Mouse (Mus musculus): Measurements from ENCODE around the gene Tbc1d22a. TPM values are rescaled to one million over a fixed set of nuclear protein-coding genes. Genes with fewer than 3 reads are reported as not detected.

Gene Tbc1d22a
- total RNA-seq, 2 experiments from 2014 or later, result 19.0 to 23.1 TPM

GRCm38 (mm10) chr15:86428496-86428895 is 214.2 kb downstream of the Tbc1d22a start:
- no peak for DNase-seq
- intact Hi-C loops (cut with DNase I), result no loop called here

GRCm38 (mm10) chr15:86429766-86430335 is 215.6 kb downstream of the Tbc1d22a start:
- intact Hi-C loops (cut with DNase I), result no loop called here
- DNase-seq, result no peak

GRCm38 (mm10) chr15:86431539-86432080 is 217.4 kb downstream of the Tbc1d22a start:
- intact Hi-C loops (cut with DNase I), result no loop called here

GRCm38 (mm10) chr15:86432791-86433190 is 218.5 kb downstream of the Tbc1d22a start:
- no peak for DNase-seq
- intact Hi-C loops (cut with DNase I), result no loop called here

More at GRCm38 (mm10) chr15:86431539-86432080, 217.4 kb downstream of the Tbc1d22a start:
- DNase-seq, result no peak

GRCm38 (mm10) chr15:86433378-86433777 is 219.1 kb downstream of the Tbc1d22a start:
- no peak for DNase-seq
- intact Hi-C loops (cut with DNase I), result no loop called here

GRCm38 (mm10) chr15:86434241-86434640 is 220.0 kb downstream of the Tbc1d22a start:
- intact Hi-C loops (cut with DNase I), result no loop called here
- no peak for DNase-seq

GRCm38 (mm10) chr15:86437346-86437745 is 223.1 kb downstream of the Tbc1d22a start:
- intact Hi-C loops (cut with DNase I), result no loop called here
- DNase-seq, result no peak

- intact Hi-C loops (cut with DNase I), result no loop called here
- no peak for DNase-seq
Measured at GRCm38 (mm10) chr15:86439015-86439796, 224.9 kb downstream of the Tbc1d22a start.

GRCm38 (mm10) chr15:86444271-86444670 is 230.0 kb downstream of the Tbc1d22a start:
- no peak for DNase-seq
- intact Hi-C loops (cut with DNase I), result no loop called here

GRCm38 (mm10) chr15:86446064-86446463 is 231.8 kb downstream of the Tbc1d22a start:
- intact Hi-C loops (cut with DNase I), result no loop called here

GRCm38 (mm10) chr15:86447251-86447650 is 233.0 kb downstream of the Tbc1d22a start:
- no peak for DNase-seq
- intact Hi-C loops (cut with DNase I), result no loop called here

More at GRCm38 (mm10) chr15:86446064-86446463, 231.8 kb downstream of the Tbc1d22a start:
- DNase-seq, result no peak

- intact Hi-C loops (cut with DNase I), result no loop called here
Measured at GRCm38 (mm10) chr15:86449236-86449635, 235.0 kb downstream of the Tbc1d22a start.

GRCm38 (mm10) chr15:86449794-86450193 is 235.5 kb downstream of the Tbc1d22a start:
- no peak for DNase-seq
- intact Hi-C loops (cut with DNase I), result no loop called here

More at GRCm38 (mm10) chr15:86449236-86449635, 235.0 kb downstream of the Tbc1d22a start:
- no peak for DNase-seq

- no peak for DNase-seq
- intact Hi-C loops (cut with DNase I), result no loop called here
Measured at GRCm38 (mm10) chr15:86459413-86459812, 245.2 kb downstream of the Tbc1d22a start.

- DNase-seq, result no peak
- intact Hi-C loops (cut with DNase I), result no loop called here
Measured at GRCm38 (mm10) chr15:86462636-86463035, 248.4 kb downstream of the Tbc1d22a start.

- intact Hi-C loops (cut with DNase I), result no loop called here
Measured at GRCm38 (mm10) chr15:86468082-86468481, 253.8 kb downstream of the Tbc1d22a start.

GRCm38 (mm10) chr15:86471136-86471535 is 256.9 kb downstream of the Tbc1d22a start:
- intact Hi-C loops (cut with DNase I), result no loop called here
- DNase-seq, result no peak

More at GRCm38 (mm10) chr15:86468082-86468481, 253.8 kb downstream of the Tbc1d22a start:
- DNase-seq, result no peak

- intact Hi-C loops (cut with DNase I), result no loop called here
Measured at GRCm38 (mm10) chr15:86473473-86473872, 259.2 kb downstream of the Tbc1d22a start.

GRCm38 (mm10) chr15:86474951-86475350 is 260.7 kb downstream of the Tbc1d22a start:
- DNase-seq, result no peak
- intact Hi-C loops (cut with DNase I), result no loop called here

More at GRCm38 (mm10) chr15:86473473-86473872, 259.2 kb downstream of the Tbc1d22a start:
- no peak for DNase-seq

- DNase-seq, result no peak
- intact Hi-C loops (cut with DNase I), result no loop called here
Measured at GRCm38 (mm10) chr15:86476483-86476882, 262.2 kb downstream of the Tbc1d22a start.

GRCm38 (mm10) chr15:86477032-86477431 is 262.8 kb downstream of the Tbc1d22a start:
- intact Hi-C loops (cut with DNase I), result no loop called here
- no peak for DNase-seq

All from heart, postnatal 10 days (tissue).